Mouse (Mus musculus): Measurements from ENCODE around the gene Iffo2.

DNA sequence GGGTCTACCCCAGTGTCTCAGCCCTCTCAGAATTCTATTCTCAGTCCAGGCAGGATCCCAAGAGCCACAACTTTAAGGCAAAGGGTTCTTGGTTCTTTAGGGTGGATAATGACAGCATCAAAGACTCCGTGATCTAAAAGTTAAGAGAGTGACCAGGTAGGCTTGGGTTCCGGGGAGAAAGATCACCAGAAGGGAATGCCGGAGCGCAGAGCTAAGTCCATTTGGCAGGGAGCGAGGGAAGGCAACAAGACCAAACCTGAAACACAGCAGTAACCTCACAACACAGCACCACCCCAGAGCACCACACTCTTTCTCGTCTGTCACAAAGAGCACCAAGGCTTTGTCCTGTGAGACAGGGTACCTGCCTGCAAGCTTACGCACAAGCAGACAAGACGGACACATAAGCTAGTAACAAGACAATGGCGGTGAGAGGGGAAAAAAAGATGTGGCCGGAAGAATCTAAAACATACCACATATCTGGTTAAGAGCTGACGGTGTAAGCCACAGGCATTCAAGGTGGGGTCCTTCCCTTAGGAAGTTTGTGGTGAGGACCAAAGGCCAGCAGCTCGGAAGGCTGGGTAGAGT is 42.7 kb downstream of the Iffo2 start:
- TF ChIP-seq POLR2A (IDR thresholded peaks at IDR 0.05; ENCODE audit: borderline replicate concordance, control insufficient read depth, low read depth, low read length) (no peak), CTCF (IDR thresholded peaks at IDR 0.05; ENCODE audit: control insufficient read depth, insufficient read depth, low read length) (no peak)

Data from bone marrow, adult 2 months (tissue).